Mouse (Mus musculus): ENCODE data around the gene Gm8297.
"Not testable (repeated sequence)": the region's sequence is repeated elsewhere in the genome, so short reads cannot be mapped to it uniquely, and the experiment has no call there.

Gm8297 gene

DNA sequence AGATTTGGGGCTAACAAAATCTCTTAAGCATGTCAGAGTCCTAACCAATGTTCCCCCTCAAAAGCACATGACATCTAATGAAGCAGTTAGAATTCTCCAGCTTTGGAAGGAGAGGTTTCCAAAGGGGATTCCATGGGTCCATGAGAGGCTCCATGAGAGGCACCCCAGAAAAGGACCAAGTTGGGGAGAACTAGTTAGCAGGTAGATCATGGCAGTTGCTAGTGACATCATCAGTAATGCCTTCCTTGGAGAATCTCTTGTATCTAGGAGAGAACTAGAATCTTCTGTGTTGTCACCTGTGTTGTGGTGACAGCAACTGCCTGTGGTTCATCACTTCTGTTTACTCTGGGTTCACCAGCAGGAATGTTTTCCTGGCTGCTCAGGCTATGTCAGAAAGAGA is at the start of gene Gm8297:
Gene Gm8297 (plus strand): TSS at position 301 of the 400 bp plus-strand sequence.
- DNase-seq (ENCODE audit: low spot score): not testable (repeated sequence)

DNA sequence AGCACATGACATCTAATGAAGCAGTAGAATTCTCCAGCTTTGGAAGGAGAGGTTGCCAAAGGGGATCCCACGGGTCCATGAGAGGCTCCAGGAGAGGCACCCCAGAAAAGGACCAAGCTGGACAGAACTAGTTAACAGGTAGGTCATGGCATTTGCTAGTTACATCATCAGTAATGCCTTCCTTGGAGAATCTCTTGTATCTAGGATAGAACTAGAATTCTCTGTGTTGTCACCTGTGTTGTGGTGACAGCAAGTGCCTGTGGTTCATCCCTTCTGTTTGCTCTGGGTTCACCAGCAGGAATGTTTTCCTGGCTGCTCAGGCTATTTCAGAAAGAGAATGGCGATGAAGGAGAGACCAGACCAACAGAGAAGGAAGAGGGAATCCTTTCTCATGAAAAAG is 31.9 kb downstream of the Gm8297 start, which contains the start of gene Gm3298:
Gene Gm3298 (plus strand): TSS at position 301 of the 400 bp plus-strand sequence.
- DNase-seq (ENCODE audit: low spot score): not testable (repeated sequence)

All from testis, postnatal 14 days (tissue).